Mouse (Mus musculus) layer of hippocampus, postnatal 36 days (tissue): ENCODE measurements around the gene Bcor. TPM values are rescaled to one million over a fixed set of nuclear protein-coding genes. Genes with fewer than 3 reads are reported as not detected.

Experiments used
- DNase-seq, 2 experiments: peaks; one replicate each; pipeline ENCODE4 v3.0.0; 2022
- total RNA-seq, 2 experiments: library from RNA; stranded (reverse); gene quantifications; 2 replicates each; pipeline ENCODE4 v1.2.3; 2021

Gene Bcor
- total RNA-seq, 2 experiments from 2014 or later = 16.9 to 19.3 TPM

DNA sequence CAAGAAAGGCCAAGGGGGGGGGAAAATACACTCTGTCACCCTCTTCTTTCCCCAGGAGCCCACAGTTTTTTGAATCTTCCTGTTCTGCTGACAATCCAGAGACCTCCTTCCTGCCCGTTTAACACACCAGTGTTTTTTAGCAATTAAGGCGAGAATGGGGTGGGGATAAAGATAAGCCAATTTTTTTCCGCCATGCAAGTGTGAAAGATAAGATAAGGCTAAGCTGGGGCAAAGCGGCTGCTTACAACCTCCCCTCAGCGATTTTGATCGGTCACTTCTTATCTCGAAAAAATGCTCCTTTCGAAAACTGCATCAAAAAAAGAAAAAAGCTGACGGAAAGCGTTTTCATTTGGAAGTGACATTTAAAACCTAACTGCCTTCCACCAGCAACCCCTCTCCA is 74.2 kb downstream of the Bcor start:
- no peak for DNase-seq

- DNase-seq = no peak
Measured at GRCm38 (mm10) chrX:12085290-12085689, 74.9 kb downstream of the Bcor start.

DNA sequence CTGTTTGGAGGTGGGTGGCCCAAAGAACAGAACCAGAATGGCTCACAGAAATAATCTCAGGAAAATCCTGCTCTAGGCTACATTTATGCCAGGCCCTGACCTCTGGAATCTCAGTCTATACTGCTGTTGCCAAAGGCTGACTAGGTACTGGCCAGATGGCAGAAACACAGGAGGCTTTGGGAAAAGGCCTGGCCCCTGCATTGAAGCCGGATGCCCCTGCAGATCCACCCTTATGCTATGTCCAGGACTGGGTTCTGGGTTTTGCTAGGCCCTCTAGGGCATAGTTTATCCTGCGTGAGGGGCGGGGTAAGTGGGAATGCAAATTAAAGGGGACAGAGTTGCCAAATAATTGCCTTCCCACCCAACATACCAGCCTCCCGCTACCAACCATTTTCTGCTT is 75.5 kb downstream of the Bcor start:
- DNase-seq = no peak

- DNase-seq = no peak
Measured at GRCm38 (mm10) chrX:12083631-12084030, 76.5 kb downstream of the Bcor start.

- no peak for DNase-seq
Measured at GRCm38 (mm10) chrX:12082736-12083135, 77.4 kb downstream of the Bcor start.

DNA sequence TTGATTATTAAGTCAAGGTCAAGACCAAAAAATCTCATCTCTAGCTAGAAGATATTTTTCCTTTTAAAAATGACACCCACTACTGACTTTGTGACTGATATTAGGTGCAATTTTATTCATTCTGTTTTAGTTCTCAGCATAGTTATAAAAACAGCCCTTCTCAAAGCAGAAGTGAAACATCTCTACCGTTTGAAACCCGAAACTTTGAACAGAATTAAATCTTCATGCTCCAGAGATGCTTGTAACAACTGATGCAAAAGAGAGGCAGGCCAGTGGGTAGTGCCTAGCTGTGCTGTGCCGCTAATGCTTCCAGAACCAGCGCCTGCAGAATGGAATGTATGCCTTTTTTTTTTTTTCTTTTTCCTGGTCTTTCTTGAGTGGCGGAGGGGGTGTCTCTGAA is 78.0 kb downstream of the Bcor start:
- DNase-seq = no peak

DNA sequence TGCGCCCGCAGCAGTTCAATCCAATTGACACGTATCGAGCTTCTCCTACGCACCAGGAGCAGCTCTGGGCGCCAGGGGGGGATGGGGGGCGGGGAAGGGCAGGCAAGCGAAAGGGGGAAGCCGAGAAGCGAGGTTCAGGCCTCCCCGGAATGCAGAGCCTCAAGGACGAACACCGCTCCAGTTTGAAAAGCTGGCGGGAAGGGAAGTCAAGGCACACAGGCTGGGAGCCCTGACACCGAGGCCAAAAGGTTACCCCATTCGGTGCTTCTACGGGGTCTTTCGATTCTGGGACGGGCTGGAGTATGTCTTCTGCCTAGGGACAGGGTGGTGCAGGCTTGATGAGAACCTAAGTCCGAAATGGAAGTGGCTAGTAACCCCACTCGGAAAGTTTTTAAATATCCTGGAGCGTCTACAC is 78.4 kb downstream of the Bcor start:
- no peak for DNase-seq

- no peak for DNase-seq
Measured at GRCm38 (mm10) chrX:12080904-12081740, 79.0 kb downstream of the Bcor start.

DNA sequence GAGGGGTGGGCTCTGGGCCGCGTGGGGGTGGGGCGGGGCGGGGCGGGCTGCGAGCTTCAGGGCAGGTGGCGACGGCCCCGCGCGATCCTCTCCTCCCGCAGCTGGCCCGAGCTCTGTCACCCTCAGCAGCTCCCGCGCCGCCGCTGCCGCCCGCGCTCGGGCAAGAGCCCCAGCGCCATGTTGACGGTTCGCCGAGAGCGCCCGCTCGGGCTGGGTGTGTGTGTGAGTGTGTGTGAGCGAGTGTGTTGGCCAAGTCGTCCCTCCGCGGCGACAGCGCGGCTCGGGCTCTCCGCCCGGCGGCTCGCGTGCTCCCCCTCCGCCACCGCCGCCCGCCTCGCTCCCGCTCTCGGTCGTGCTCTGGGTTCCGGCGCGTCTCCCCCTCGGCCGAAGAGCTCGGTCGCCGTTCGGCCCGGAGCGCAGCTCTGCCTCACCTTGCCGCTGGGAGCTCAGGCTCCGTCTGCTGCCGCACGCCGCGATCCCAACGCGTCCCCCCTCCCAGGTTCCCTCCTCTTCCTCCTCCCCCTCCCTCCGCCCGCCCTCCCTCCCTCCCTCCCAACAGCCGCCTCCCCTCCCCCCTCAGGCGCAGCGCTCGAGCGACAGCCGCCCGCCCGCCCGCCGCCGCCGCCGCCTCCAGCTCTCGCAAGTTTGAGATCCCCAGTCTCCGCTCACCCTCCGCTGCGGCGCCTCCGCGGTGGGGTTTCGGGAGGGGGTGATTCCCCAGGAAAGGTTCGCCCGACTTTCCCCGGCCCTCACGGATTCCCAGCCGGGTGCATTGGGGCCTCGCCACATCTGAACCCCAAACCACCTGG is 79.9 kb downstream of the Bcor start:
- peak; percentile 38 to 43 for DNase-seq

DNA sequence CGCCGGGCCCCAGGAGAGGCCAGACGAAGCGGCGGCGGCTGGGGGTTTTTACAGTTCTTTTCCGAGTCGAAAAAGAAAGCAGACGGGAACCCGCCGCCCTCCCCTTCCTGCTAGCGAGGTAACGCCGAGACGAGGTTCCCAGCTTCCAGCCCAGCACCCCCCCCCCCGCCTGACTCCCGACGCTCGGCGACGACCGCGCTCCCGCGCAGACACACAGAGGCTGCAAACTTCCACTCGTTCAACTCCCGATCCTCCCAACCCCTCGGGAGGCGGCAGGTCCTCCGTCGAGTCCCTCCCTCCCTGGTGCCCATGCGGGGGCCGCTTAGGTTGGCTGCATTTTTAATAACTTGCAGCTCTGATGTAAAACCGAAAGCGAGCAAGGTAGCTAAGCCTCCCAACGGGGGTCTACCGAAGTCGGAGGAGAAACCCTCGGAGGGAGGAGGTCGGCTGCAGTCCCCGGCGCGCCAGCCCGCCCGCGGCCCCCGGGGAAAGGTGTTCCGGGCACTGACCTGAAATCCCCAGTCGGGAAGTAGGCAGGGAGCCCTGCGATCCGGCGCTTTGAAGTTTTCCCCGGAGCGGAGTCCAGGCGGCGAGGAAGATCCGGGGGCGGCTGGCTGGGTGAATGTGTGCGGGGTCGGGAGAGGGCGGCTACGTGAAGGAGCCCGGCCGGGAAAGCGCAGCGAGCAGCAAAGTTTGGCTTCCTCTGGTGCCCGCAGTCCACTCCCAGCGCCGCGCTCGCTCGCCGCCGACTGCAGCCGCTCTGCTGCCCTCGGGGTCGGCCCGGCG is 80.7 kb downstream of the Bcor start:
- DNase-seq = peak in 1 of 2 experiments; percentile 16

DNA sequence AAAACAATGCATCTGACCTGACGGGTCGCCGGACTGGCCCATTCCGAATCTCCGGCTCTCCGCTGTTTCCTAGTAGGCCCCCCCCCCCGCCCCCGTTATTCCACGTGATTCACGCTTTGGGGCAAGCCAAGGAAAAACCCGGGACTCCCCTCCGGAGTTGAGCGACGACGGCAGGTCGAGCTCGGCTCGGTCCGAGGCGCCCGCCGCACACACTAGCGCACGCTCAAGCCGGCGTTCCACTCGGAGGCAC is 81.2 kb downstream of the Bcor start:
- DNase-seq = no peak

GRCm38 (mm10) chrX:12078195-12079058 is 81.7 kb downstream of the Bcor start:
- DNase-seq = peak in 1 of 2 experiments; percentile 21

DNA sequence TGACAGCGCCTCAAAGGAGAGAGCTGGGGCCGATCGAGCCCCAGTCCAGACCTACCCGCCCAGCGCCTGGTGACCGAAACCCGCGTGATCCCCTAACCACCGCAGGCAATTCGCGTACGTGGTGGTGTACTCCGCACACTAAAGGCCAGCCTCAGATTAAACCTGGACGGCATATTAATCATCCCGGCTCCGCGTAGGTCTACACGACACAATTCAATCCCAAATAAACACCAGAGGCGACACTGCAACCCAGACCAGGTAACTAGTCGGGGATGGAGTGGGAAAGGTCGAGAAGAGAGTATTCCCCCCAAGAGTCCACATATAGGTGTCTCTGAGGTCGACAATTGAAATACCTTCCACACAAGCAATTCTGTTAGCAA is 82.6 kb downstream of the Bcor start:
- no peak for DNase-seq

- peak; percentile 49 to 60 for DNase-seq
Measured at GRCm38 (mm10) chrX:12076763-12077600, 83.2 kb downstream of the Bcor start.

- no peak for DNase-seq
Measured at GRCm38 (mm10) chrX:12072721-12073120, 87.4 kb downstream of the Bcor start.

GRCm38 (mm10) chrX:12068978-12069724 is 91.0 kb downstream of the Bcor start:
- DNase-seq = peak in 1 of 2 experiments; percentile 47

DNA sequence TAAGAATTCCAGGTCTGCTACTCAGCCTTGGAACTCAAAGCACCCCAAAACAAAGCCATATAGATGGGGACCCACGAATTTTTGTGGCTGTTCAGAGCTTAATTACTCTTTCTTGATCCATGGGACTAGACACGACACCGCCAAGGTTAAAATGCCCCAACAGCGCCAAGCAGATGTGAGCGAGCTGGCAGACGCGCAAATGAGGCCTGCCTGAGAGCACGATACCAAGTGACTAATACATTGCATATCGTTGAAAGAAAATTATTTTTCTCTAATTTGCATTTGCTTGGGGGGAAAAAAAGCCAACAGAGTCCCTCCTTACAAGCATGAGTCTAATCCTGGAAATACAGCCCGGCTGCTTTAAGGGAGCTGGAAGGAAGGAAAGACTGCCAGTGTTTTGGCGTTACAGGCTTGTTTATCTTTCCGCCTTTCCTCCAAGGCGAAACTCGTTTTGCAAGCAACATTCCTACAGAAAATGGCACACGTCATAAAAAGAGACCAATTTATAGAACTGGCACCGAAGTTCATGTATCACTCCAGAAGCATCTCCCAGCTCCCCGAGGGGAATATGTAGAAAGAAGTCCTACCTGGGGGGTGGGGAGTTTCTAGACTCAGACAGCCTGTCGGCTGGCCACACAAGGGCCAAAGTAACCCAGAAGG is 92.2 kb downstream of the Bcor start:
- no peak for DNase-seq

GRCm38 (mm10) chrX:12067031-12067430 is 93.1 kb downstream of the Bcor start:
- DNase-seq = no peak

DNA sequence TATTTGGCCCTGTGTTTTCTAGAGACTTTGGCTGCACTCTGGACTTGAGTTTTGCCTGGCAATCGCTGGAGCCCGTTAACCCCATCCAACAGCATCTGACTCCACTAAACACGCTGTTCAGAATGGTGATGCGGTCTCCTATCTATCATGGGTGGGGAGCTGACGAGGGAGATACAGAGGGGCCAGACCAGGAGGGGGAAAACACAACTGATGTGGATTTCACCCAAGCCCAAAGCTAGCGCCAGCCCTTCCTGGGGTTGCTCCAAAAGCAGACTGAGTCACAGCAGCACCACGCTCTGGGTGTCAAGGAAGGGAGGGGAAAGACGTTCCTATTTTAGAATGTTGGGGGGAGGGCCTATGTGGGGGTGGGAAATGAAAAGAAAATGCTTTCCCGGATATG is 94.4 kb downstream of the Bcor start:
- no peak for DNase-seq

GRCm38 (mm10) chrX:12062932-12063260 is 97.3 kb downstream of the Bcor start:
- DNase-seq = no peak
